Mouse (Mus musculus): ENCODE measurements around the gene Smim27.

- TF ChIP-seq CTCF (IDR thresholded peaks at IDR 0.05; ENCODE audit: low read depth) = no peak
- TF ChIP-seq EP300 (IDR thresholded peaks at IDR 0.05; ENCODE audit: low read depth) = no peak
Measured at GRCm38 (mm10) chr4:40236829-40237228, 32.5 kb upstream of the Smim27 start.
